Comparison of ENCODE assay signal across 9 mouse cellular contexts in the genomic region with DNA sequence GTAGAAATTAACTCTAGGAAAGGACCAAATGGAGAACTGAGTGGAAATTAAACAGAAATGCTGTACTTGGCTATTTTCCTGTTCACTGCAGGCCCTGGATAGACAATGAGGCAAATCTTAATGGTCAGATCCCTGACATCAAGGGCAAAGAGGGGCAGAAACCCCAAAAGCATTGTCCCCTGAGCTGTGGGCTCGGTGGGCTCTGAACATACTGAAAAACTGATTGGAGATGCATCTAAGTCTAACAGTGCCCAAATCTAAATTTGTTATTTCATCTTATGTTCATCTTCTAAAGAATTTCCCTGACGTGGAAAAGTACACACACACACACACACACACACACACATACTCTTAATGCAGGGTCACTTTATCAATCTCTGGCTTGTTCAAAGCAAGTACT. TPM values are rescaled to one million over a fixed set of nuclear protein-coding genes. Genes with fewer than 3 reads are reported as not detected.
DNase-seq lines count a peak whose midpoint lies in the region; ATAC-seq and TF ChIP-seq lines count a peak whose summit lies in the region.
"Had no signal": no experiment of that assay in that cellular context is flagged by ENCODE, and none has a peak within 500 bp of the region (broad histone marks: within the 10 kb centered on the region; RNA-seq: fewer than 3 reads in every experiment).

No protein-coding gene starts in this region.

- H3K9ac ChIP-seq in forebrain, embryonic 12.5 days: peak overlapping the region; percentile 82
- no peak overlapping the region for H3K9ac ChIP-seq in intestine, embryonic 15.5 days
- peak overlapping the region; percentile 91 for H3K9ac ChIP-seq in midbrain, postnatal 0 days (replicated peaks; ENCODE audit: low read length, poor library complexity, severe bottlenecking)

- no peak for TF ChIP-seq CTCF in layer of hippocampus, adult 2 months (conservative IDR thresholded peaks at IDR 0.05)
- no peak for TF ChIP-seq CTCF in midbrain, postnatal 0 days (IDR thresholded peaks at IDR 0.05)

- peak overlapping the region; percentile 94; the same call in 1 of the 2 replicates for H3K4me3 ChIP-seq in layer of hippocampus, adult 2 months
- peak overlapping the region; percentile 77 for H3K4me3 ChIP-seq in forebrain, embryonic 12.5 days (replicated peaks)
- H3K4me3 ChIP-seq in intestine, embryonic 15.5 days (replicated peaks): no peak overlapping the region
- H3K4me3 ChIP-seq in midbrain, postnatal 0 days (ENCODE audit: low read depth, low read length): peak overlapping the region; percentile 66

- DNase-seq in layer of hippocampus, adult 2 months (ENCODE audit: low spot score in 2 of 2): no peak
- no peak for DNase-seq in layer of hippocampus, adult 9-10 months (ENCODE audit: low spot score)
- no peak for DNase-seq in midbrain, postnatal 0 days (ENCODE audit: low spot score)
- DNase-seq in adrenal gland, postnatal 10 days: no peak

- H3K4me2 ChIP-seq in forebrain, embryonic 12.5 days: peak overlapping the region; percentile 68
- H3K4me2 ChIP-seq in intestine, embryonic 15.5 days (replicated peaks): peak overlapping the region; percentile 87
- H3K4me2 ChIP-seq in midbrain, postnatal 0 days (ENCODE audit: low read depth, low read length, poor library complexity, severe bottlenecking): peak overlapping the region; percentile 68

- H3K27ac ChIP-seq in layer of hippocampus, adult 2 months: peak overlapping the region; percentile 95; the same call in 1 of the 2 replicates
- H3K27ac ChIP-seq in forebrain, embryonic 12.5 days: peak overlapping the region; percentile 95
- no peak overlapping the region for H3K27ac ChIP-seq in intestine, embryonic 15.5 days
- peak overlapping the region; percentile 98 for H3K27ac ChIP-seq in midbrain, postnatal 0 days (ENCODE audit: low read depth, low read length)

- H3K9me3 ChIP-seq in forebrain, embryonic 12.5 days: no peaks in the 10 kb centered on the region
- no peaks in the 10 kb centered on the region for H3K9me3 ChIP-seq in intestine, embryonic 15.5 days
- no peaks in the 10 kb centered on the region for H3K9me3 ChIP-seq in midbrain, postnatal 0 days (ENCODE audit: low read length)

- no peak for ATAC-seq in forebrain, embryonic 12.5 days (ENCODE audit: low FRiP score)
- no peak for ATAC-seq in intestine, embryonic 15.5 days
- ATAC-seq in midbrain, postnatal 0 days (ENCODE audit: low FRiP score): no peak
- no peak for ATAC-seq in megakaryocyte-erythroid progenitor cell, adult 5-6 weeks (replicated peaks; ENCODE audit: low FRiP score, low TSS enrichment, poor library complexity, severe bottlenecking)

- H3K27me3 ChIP-seq in forebrain, embryonic 12.5 days: peaks cover 6% of the 10 kb centered on the region; the same call in 1 of the 2 replicates
- H3K27me3 ChIP-seq in intestine, embryonic 15.5 days (replicated peaks): no peaks in the 10 kb centered on the region
- no peaks in the 10 kb centered on the region for H3K27me3 ChIP-seq in midbrain, postnatal 0 days (ENCODE audit: insufficient read depth, low read length)
- H3K27me3 ChIP-seq: Patski had no signal

- no peaks in the 10 kb centered on the region for H3K36me3 ChIP-seq in forebrain, embryonic 12.5 days (replicated peaks)
- no peaks in the 10 kb centered on the region for H3K36me3 ChIP-seq in intestine, embryonic 15.5 days
- H3K36me3 ChIP-seq in midbrain, postnatal 0 days (ENCODE audit: insufficient read depth, low read length): no peaks in the 10 kb centered on the region

- 58% methylated on average over 2 of the region's 2 CpGs for WGBS in forebrain, embryonic 12.5 days
- 73% methylated on average over 2 of the region's 2 CpGs for WGBS in intestine, embryonic 15.5 days
- WGBS in midbrain, postnatal 0 days: 49% methylated on average over 2 of the region's 2 CpGs

- peaks cover 29% of the 10 kb centered on the region for H3K4me1 ChIP-seq in forebrain, embryonic 12.5 days
- H3K4me1 ChIP-seq in intestine, embryonic 15.5 days (replicated peaks): peaks cover 12% of the 10 kb centered on the region; the same call in 1 of the 2 replicates
- H3K4me1 ChIP-seq in midbrain, postnatal 0 days (ENCODE audit: insufficient read depth, low read length): peaks cover 11% of the 10 kb centered on the region

RNA-seq across cellular contexts. Expression of a gene that starts 0.5 kb away (rescaled TPM):
- 100 to 1,000 TPM; 360 to 370 TPM for total RNA-seq in layer of hippocampus, adult 2 months (2021)
- polyA plus RNA-seq in forebrain, embryonic 12.5 days (2016; fragmentation: Nextera tagmentation; extraction: Ambion mirVana): 149 and 160 TPM in 2 replicates
- 36.6 and 37.8 TPM in 2 replicates for polyA plus RNA-seq in intestine, embryonic 15.5 days (2015; fragmentation: Nextera tagmentation; extraction: Ambion mirVana)
- total RNA-seq in midbrain, postnatal 0 days (2014; rRNA removed): 391 and 571 TPM in 2 replicates
- 341 and 372 TPM in 2 replicates for polyA plus RNA-seq in midbrain, postnatal 0 days (2015; fragmentation: Nextera tagmentation; extraction: Ambion mirVana)
- 10 to 100 TPM; 19.6 to 25.2 TPM for total RNA-seq in adrenal gland, postnatal 10 days (2021)
- total RNA-seq in megakaryocyte-erythroid progenitor cell, adult 5-6 weeks (2014; fragmentation: Nextera tagmentation): not detected in 2 replicates
- total RNA-seq in megakaryocyte-erythroid progenitor cell, adult 5-6 weeks (2017): 0.56 TPM in 1 of 2 replicates, not detected in the other

RNA-seq across cellular contexts. Expression of a gene that starts 18.0 kb away (rescaled TPM):
- under 1 TPM in 1 of 2 experiments, not detected in 1; 0.23 TPM for total RNA-seq in layer of hippocampus, adult 2 months (2021)
- polyA plus RNA-seq in forebrain, embryonic 12.5 days (2016; fragmentation: Nextera tagmentation; extraction: Ambion mirVana): 0.17 and 0.29 TPM in 2 replicates
- 3.8 and 4.8 TPM in 2 replicates for polyA plus RNA-seq in intestine, embryonic 15.5 days (2015; fragmentation: Nextera tagmentation; extraction: Ambion mirVana)
- not detected in 2 replicates for total RNA-seq in midbrain, postnatal 0 days (2014; rRNA removed)
- 0.20 TPM in 1 of 2 replicates, not detected in the other for polyA plus RNA-seq in midbrain, postnatal 0 days (2015; fragmentation: Nextera tagmentation; extraction: Ambion mirVana)
- 100 to 1,000 TPM; 313 to 789 TPM for total RNA-seq in adrenal gland, postnatal 10 days (2021)
- total RNA-seq in megakaryocyte-erythroid progenitor cell, adult 5-6 weeks (2014; fragmentation: Nextera tagmentation): not detected in 2 replicates
- not detected in 2 replicates for total RNA-seq in megakaryocyte-erythroid progenitor cell, adult 5-6 weeks (2017)
- total RNA-seq: gastrocnemius, postnatal 14 days had no signal

RNA-seq across cellular contexts. Expression of a gene that starts 27.8 kb away (rescaled TPM):
- total RNA-seq in layer of hippocampus, adult 2 months (2021): 10 to 100 TPM; 82.7 to 86.2 TPM
- 42.5 and 43.6 TPM in 2 replicates for polyA plus RNA-seq in forebrain, embryonic 12.5 days (2016; fragmentation: Nextera tagmentation; extraction: Ambion mirVana)
- 29.0 and 29.4 TPM in 2 replicates for polyA plus RNA-seq in intestine, embryonic 15.5 days (2015; fragmentation: Nextera tagmentation; extraction: Ambion mirVana)
- total RNA-seq in midbrain, postnatal 0 days (2014; rRNA removed): 162 and 182 TPM in 2 replicates
- polyA plus RNA-seq in midbrain, postnatal 0 days (2015; fragmentation: Nextera tagmentation; extraction: Ambion mirVana): 115 and 127 TPM in 2 replicates
- 10 to 100 TPM; 59.2 to 68.1 TPM for total RNA-seq in adrenal gland, postnatal 10 days (2021)
- 17.5 and 17.6 TPM in 2 replicates for total RNA-seq in megakaryocyte-erythroid progenitor cell, adult 5-6 weeks (2014; fragmentation: Nextera tagmentation)
- total RNA-seq in megakaryocyte-erythroid progenitor cell, adult 5-6 weeks (2017): 17.1 and 20.1 TPM in 2 replicates

RNA-seq across cellular contexts. Expression of a gene that starts 51.4 kb away (rescaled TPM):
- 100 to 1,000 TPM; 140 to 142 TPM for total RNA-seq in layer of hippocampus, adult 2 months (2021)
- polyA plus RNA-seq in forebrain, embryonic 12.5 days (2016; fragmentation: Nextera tagmentation; extraction: Ambion mirVana): 50.6 and 51.2 TPM in 2 replicates
- polyA plus RNA-seq in intestine, embryonic 15.5 days (2015; fragmentation: Nextera tagmentation; extraction: Ambion mirVana): 21.4 and 24.7 TPM in 2 replicates
- 164 and 171 TPM in 2 replicates for total RNA-seq in midbrain, postnatal 0 days (2014; rRNA removed)
- 108 and 109 TPM in 2 replicates for polyA plus RNA-seq in midbrain, postnatal 0 days (2015; fragmentation: Nextera tagmentation; extraction: Ambion mirVana)
- total RNA-seq in adrenal gland, postnatal 10 days (2021): 10 to 100 TPM; 32.5 to 45.1 TPM
- 12.0 and 13.4 TPM in 2 replicates for total RNA-seq in megakaryocyte-erythroid progenitor cell, adult 5-6 weeks (2014; fragmentation: Nextera tagmentation)
- 0.84 and 3.5 TPM in 2 replicates for total RNA-seq in megakaryocyte-erythroid progenitor cell, adult 5-6 weeks (2017)

RNA-seq across cellular contexts. Expression of a gene that starts 57.9 kb away (rescaled TPM):
- total RNA-seq in layer of hippocampus, adult 2 months (2021): 10 to 100 TPM; 67.4 to 73.7 TPM
- 126 and 142 TPM in 2 replicates for polyA plus RNA-seq in forebrain, embryonic 12.5 days (2016; fragmentation: Nextera tagmentation; extraction: Ambion mirVana)
- 203 and 227 TPM in 2 replicates for polyA plus RNA-seq in intestine, embryonic 15.5 days (2015; fragmentation: Nextera tagmentation; extraction: Ambion mirVana)
- total RNA-seq in midbrain, postnatal 0 days (2014; rRNA removed): 36.4 and 107 TPM in 2 replicates
- polyA plus RNA-seq in midbrain, postnatal 0 days (2015; fragmentation: Nextera tagmentation; extraction: Ambion mirVana): 170 and 179 TPM in 2 replicates
- 100 to 1,000 TPM; 129 to 132 TPM for total RNA-seq in adrenal gland, postnatal 10 days (2021)
- 61.3 and 68.5 TPM in 2 replicates for total RNA-seq in megakaryocyte-erythroid progenitor cell, adult 5-6 weeks (2014; fragmentation: Nextera tagmentation)
- total RNA-seq in megakaryocyte-erythroid progenitor cell, adult 5-6 weeks (2017): 56.7 and 98.8 TPM in 2 replicates

Comparison
In these comparisons a context has a peak if more than half of its experiments do, and no peak if none do; other contexts are left out.
1. RNA of a gene that starts 0.5 kb away (total RNA-seq): 391 to 571 TPM in midbrain, postnatal 0 days and 360 to 370 TPM in layer of hippocampus, adult 2 months; 19.6 to 25.2 TPM in adrenal gland, postnatal 10 days and 0.56 TPM in megakaryocyte-erythroid progenitor cell, adult 5-6 weeks; every median in the first group is over 10 times any median in the second.
2. RNA of a gene that starts 18.0 kb away (total RNA-seq): 313 to 789 TPM in adrenal gland, postnatal 10 days; 0.23 TPM in layer of hippocampus, adult 2 months, not detected in midbrain, postnatal 0 days and not detected in megakaryocyte-erythroid progenitor cell, adult 5-6 weeks; every median in the first group is over 100 times any median in the second.
3. Peak in every context shown above with its lines, with median percentiles within 50 percentile points of each other: H3K4me2 ChIP-seq.